Mouse (Mus musculus): ENCODE data around the gene Ano6.

DNA sequence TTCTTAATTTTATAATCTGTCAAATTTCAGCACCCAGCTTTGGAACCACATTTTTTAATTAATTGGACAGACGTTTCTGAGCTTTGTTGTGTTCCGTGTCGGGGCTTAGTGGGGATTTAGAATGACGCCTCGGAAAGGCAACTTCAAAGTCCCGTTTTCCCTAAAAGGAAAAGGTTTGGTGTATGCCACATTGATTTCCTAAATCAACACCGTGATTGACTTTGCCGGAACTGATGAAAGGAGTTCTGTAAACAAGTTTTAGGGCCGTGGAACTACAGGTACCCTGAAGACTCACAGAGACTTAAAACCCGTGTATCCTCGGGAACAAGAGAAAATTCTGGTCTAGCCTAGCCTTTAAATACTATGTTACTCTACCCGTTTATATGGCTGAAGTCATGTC is 107.0 kb downstream of the Ano6 start:
- no peak for TF ChIP-seq CTCF (IDR thresholded peaks at IDR 0.05; ENCODE audit: control insufficient read depth, insufficient read depth, insufficient replicate concordance, low read depth, low read length)
- TF ChIP-seq POLR2A (IDR thresholded peaks at IDR 0.05; ENCODE audit: control insufficient read depth, low read depth, low read length): no peak

Data from testis, adult 2 months (tissue).